Mouse (Mus musculus): ENCODE measurements around the gene Slc3a2. TPM values are rescaled to one million over a fixed set of nuclear protein-coding genes. Genes with fewer than 3 reads are reported as not detected.

The Slc3a2 gene
- 158 and 184 TPM in 2 replicates for total RNA-seq (2023)

DNA sequence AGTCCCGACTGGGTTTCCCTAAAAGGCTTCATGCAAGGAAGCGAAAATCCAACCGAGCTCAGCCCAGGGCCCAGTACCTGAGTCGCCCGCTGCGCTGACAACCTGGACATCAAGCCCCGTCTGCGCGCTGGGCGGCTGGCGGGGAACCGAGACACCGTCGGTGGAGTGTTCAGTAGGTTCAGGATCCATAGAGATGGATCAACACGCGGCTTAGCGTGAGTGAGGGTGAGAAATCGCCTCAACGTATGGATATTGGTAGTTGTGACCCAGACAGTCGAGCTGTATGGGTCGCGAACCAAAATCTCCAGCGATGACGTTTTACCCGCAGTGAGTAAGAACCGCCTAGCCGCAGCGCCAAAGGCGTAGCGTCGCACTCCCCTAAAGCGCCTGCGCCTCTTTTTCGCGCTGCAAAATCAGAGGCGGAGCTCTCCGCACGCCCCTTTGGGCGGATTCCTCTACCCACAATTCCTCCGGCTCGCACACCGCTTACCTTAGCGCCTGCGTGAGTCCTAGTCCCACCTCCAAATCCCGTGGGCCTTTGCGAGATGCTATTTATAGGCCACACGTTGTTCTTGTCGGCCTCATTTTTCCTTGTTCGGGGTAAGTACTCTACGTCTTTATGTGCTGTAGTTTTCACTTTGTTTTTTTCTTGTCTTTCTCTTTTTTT is at the start of gene Slc3a2:
Gene Slc3a2 (minus strand): TSS at position 463 of the 667 bp plus-strand sequence.

DNA sequence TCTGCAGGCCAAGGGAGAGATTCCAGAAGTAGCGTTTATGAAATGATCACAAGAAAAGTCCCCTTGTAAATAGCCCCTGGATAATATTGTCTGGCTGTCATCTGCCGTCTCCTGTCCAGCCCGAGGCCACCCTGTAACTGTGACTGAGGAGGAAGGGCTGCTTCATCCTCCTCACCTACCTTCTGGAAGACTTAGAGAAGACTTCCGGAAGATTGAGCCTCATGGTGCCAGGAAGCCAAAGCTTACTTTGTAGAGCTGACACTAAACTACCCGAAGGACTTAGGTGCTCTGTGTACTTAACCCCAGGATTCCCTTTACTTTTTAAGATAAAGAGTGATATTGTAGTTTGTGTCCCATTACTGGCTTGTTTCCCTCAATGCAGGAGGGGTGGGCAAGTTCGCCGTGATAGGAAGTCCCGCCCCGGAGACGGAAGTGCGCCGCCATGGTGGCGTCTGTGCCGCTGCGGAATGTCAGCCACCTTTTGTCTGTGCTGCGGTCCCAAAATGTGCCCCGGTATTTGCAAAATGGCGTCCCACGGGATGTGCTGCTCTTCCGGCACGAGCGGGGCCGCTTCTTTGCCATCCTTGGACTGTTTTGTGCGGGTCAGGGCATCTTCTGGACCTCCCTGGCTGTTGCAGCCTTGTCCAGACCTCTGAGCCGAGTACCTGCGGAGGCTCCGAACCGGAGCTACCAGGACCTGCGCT is 47.5 kb upstream of the Slc3a2 start, which contains the start of gene Tmem223:
Gene Tmem223 (plus strand): TSS at position 430 of the 704 bp plus-strand sequence.

DNA sequence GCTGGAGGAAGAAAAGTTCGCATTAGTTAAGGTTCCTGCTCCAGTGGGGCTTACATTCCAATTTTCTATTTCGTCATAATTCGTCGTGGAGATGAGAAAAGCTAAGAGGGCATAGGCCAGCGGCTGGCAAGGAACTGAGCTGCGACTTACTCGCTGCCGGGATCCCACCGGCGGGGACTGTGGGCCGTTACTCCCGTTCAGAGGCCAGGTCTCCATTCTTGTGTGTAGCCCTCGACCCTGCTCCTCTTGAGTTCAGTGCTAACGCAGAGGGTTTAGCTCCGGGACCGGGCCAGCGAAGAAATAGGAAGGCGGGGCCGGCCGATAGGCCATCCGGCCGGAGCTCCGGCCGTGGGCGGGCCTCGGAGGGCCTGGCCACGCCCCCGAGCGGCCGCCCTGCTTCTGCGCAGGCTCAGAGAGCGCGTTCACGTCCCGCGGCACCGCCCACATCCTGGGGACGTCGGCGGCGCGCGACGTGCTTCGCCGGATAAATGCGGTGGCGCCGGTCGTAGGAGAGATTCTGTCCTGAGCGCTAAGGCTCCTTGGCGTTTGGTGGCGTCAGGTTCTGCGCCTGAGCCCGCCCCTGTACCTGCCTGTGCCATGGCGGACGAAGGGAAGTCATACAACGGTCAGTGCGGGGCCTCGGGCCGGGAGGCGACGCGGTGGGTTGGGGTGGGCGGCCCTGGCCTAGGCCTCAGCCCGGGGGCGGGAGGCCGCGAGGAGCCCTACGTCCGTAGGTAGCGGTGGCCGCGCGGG is 33.6 kb upstream of the Slc3a2 start, which contains the start of gene Nxf1:
Gene Nxf1 (plus strand): TSS at position 439 of the 753 bp plus-strand sequence.

DNA sequence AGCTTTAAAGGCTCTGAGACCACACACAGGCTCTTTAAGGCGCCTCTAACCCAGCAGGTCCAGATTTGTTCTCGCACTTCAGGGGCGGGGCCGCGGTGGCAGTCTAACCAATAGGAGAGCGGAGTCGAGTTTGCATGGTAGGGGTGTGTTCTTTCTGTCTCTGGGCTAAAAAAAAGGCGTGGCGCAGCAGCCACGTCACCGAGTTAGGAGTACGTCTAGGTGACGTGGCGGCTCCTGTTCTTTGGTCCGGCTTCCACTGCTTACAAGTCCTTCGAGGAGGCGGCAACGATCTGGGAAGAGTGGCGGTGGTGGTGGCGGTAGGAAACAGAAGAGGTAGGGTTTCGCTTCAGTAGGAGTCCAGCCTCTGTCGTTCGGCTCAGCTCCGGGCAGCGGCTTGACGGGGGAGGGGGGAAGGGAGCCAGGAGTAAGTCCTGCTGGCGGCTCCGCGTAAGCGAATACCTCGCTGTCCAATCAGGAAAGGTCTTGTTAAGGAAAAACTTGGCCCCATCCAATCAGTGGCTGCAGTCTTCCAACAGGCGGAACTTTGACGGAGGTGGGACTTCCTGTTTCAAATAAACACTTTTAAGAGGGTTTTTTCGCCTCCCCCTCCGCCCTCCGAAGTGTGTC is 18.2 kb upstream of the Slc3a2 start, which contains the start of gene Stx5a:
Gene Stx5a (plus strand): TSS at position 171 of the 627 bp plus-strand sequence.

DNA sequence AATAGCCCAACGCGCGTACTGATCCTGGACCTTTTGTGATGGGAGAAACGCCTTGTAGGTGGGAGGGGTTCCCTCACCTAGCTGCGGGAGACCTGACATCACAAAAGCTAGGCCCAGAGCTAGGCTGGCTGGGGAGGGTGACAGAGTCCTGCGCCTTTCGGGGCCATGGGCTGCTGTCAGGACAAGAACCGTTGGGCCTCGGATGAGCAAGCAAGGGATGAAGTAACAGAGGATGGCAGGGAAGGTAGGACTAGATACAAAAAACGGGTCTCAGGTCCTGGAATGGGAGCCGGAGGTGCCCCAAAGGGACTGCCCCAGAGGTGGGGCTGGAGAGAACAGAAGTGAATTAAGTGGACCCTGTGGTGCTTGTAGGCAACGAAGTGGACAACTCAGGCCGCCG is 17.4 kb upstream of the Slc3a2 start, which contains the start of gene 1700092M07Rik:
Gene 1700092M07Rik (plus strand): TSS at position 116 of the 400 bp plus-strand sequence.

DNA sequence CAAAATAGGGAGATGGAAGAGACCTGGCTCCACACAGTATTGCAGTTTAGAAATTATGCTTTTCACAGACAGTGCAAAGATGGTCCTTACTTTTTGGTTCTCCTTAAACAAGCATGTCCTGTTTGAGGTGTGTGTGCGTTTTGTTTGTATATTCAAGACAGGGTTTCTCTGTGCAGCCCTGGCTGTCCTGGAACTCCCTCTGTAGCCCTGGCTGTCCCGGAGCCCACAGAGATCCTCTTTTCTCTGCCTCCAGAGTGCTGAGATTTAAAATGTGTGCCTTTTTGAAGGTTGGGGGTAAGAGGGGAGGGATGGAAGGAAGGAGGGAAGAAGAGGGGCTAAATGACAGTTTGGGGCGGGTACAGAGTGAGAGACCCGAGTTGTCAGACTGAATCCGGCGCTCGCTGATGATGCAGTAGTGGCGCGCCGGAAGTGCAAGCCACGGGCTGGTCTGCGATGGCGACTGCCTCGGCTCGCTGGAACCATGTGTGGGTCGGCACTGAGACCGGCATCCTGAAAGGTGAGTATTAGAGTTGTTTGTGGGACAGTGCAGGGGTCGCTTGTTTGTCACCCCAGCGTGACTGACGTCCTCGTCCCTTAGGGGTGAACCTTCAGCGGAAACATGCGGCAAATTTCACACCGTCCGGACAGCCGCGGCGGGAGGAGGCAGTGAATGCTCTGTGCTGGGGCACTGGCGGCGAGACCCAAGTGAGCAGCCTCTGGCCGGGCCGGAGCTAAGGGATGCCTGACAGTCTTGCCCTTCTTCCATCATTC is 12.4 kb upstream of the Slc3a2 start, which contains the start of gene Wdr74:
Gene Wdr74 (plus strand): TSS at position 439 of the 771 bp plus-strand sequence.

DNA sequence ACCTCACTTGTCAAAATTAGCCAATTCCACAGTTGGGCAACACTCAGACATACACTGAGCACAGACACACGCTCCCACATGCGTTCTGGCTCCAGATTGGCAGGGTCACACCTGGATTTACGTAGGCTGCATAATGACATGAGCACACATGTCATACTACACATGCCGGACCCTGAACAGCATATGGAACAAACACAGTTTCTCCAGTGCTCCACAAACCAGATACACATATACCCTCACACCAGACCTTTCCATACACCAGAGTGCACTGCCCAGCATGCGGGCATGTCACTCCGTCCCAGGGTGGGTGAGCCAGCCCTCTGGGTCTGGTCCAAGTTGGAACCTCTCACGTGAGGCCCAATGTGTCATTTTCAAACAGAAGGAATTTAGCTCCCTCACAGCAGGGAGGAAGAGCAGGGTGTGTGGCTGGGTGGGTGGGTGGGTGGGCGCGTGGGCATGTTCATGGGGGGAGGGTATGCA is 59.8 kb downstream of the Slc3a2 start, which contains the start of gene Chrm1:
Gene Chrm1 (plus strand): TSS at position 430 of the 480 bp plus-strand sequence.

Other genes with a start within 250 kb of the Slc3a2 start
- gene Slc22a8, start 132.1 kb downstream of the Slc3a2 start, total RNA-seq (2023) = not detected in 2 replicates
- gene Slc22a6, start 105.3 kb downstream of the Slc3a2 start, total RNA-seq (2023) = not detected in 2 replicates
- 0.19 and 0.43 TPM in 2 replicates for gene Chrm1, start 59.6 kb downstream of the Slc3a2 start, total RNA-seq (2023)
- 22.0 TPM in 2 replicates for gene Wdr74, start 12.5 kb upstream of the Slc3a2 start, total RNA-seq (2023)
- 1.00 and 1.5 TPM in 2 replicates for gene 1700092M07Rik, start 17.3 kb upstream of the Slc3a2 start, total RNA-seq (2023)
- 173 and 212 TPM in 2 replicates for gene Stx5a, start 18.0 kb upstream of the Slc3a2 start, total RNA-seq (2023)
- gene Nxf1, start 33.7 kb upstream of the Slc3a2 start, total RNA-seq (2023) = 146 and 190 TPM in 2 replicates
- 20.3 and 22.0 TPM in 2 replicates for gene Tmem223, start 47.6 kb upstream of the Slc3a2 start, total RNA-seq (2023)
- 52.4 and 65.2 TPM in 2 replicates for gene Tmem179b, start 51.1 kb upstream of the Slc3a2 start, total RNA-seq (2023)
- 7.5 and 8.2 TPM in 2 replicates for gene Taf6l, start 63.0 kb upstream of the Slc3a2 start, total RNA-seq (2023)
- 36.0 and 36.7 TPM in 2 replicates for gene Polr2g, start 75.2 kb upstream of the Slc3a2 start, total RNA-seq (2023)
- gene Zbtb3, start 79.2 kb upstream of the Slc3a2 start, total RNA-seq (2023) = 0.52 and 0.76 TPM in 2 replicates
- 16.9 and 18.9 TPM in 2 replicates for gene Ttc9c, start 96.0 kb upstream of the Slc3a2 start, total RNA-seq (2023)
- 86.0 and 118 TPM in 2 replicates for gene Hnrnpul2, start 96.6 kb upstream of the Slc3a2 start, total RNA-seq (2023)
- gene AC129217.1, start 106.4 kb upstream of the Slc3a2 start, total RNA-seq (2023) = 1.4 TPM in 1 of 2 replicates, not detected in the other
- 43.3 and 49.7 TPM in 2 replicates for gene Bscl2, start 114.1 kb upstream of the Slc3a2 start, total RNA-seq (2023)
- not detected in 2 replicates for gene Gng3, start 115.8 kb upstream of the Slc3a2 start, total RNA-seq (2023)
- 0.27 and 0.57 TPM in 2 replicates for gene Lrrn4cl, start 127.4 kb upstream of the Slc3a2 start, total RNA-seq (2023)
- 89.2 and 93.8 TPM in 2 replicates for gene Ubxn1, start 148.1 kb upstream of the Slc3a2 start, total RNA-seq (2023)
- 15.4 and 22.1 TPM in 2 replicates for gene Uqcc3, start 157.6 kb upstream of the Slc3a2 start, total RNA-seq (2023)
- gene Lbhd1, start 160.4 kb upstream of the Slc3a2 start, total RNA-seq (2023) = 1.8 and 10.2 TPM in 2 replicates
- not detected in 2 replicates for gene Gm49403, start 160.6 kb upstream of the Slc3a2 start, total RNA-seq (2023)
- gene 1810009A15Rik, start 165.5 kb upstream of the Slc3a2 start, total RNA-seq (2023) = 15.3 and 21.7 TPM in 2 replicates
- gene Gm49416, start 165.6 kb upstream of the Slc3a2 start, total RNA-seq (2023) = 6.5 TPM in 1 of 2 replicates, not detected in the other
- gene Ints5, start 169.6 kb upstream of the Slc3a2 start, total RNA-seq (2023) = 9.3 and 11.1 TPM in 2 replicates
- gene Ganab, start 174.7 kb upstream of the Slc3a2 start, total RNA-seq (2023) = 76.0 and 93.0 TPM in 2 replicates
- 29.7 and 35.6 TPM in 2 replicates for gene B3gat3, start 197.0 kb upstream of the Slc3a2 start, total RNA-seq (2023)
- 1.5 and 2.1 TPM in 2 replicates for gene Rom1, start 206.0 kb upstream of the Slc3a2 start, total RNA-seq (2023)
- 43.3 and 54.8 TPM in 2 replicates for gene Eml3, start 206.2 kb upstream of the Slc3a2 start, total RNA-seq (2023)
- gene Mta2, start 218.5 kb upstream of the Slc3a2 start, total RNA-seq (2023) = 109 and 121 TPM in 2 replicates
- gene Tut1, start 230.5 kb upstream of the Slc3a2 start, total RNA-seq (2023) = 6.5 and 12.9 TPM in 2 replicates
- 85.1 and 106 TPM in 2 replicates for gene Eef1g, start 243.7 kb upstream of the Slc3a2 start, total RNA-seq (2023)

Measured in neutrophil, adult 65 days (primary cell).